Comparison of ENCODE assay signal across 8 mouse cellular contexts in genomic region chr7:99355731-99356131, GRCm38 (mm10). TPM values are rescaled to one million over a fixed set of nuclear protein-coding genes. Genes with fewer than 3 reads are reported as not detected.
DNase-seq lines count a peak whose midpoint lies in the region; ATAC-seq and TF ChIP-seq lines count a peak whose summit lies in the region.

No protein-coding gene starts in this region.

- WGBS in intestine, embryonic 14.5 days, result 6% methylated on average over 7 of the region's 7 CpGs
- 62% methylated on average over 7 of the region's 7 CpGs for WGBS in small intestine, adult 2 months

- ATAC-seq in intestine, embryonic 14.5 days (replicated peaks; ENCODE audit: low FRiP score, low TSS enrichment, low read depth), result no peak
- no peak for ATAC-seq in activated CD4-positive, CD25-positive, alpha-beta regulatory T cell, adult 4 months

- no peaks in the 10 kb centered on the region for H3K27me3 ChIP-seq in intestine, embryonic 14.5 days (replicated peaks; ENCODE audit: control insufficient read depth, insufficient read depth, low read length)
- no peaks in the 10 kb centered on the region for H3K27me3 ChIP-seq in small intestine, adult 2 months (ENCODE audit: control insufficient read depth, insufficient read depth, low read length)

- no peak for TF ChIP-seq POLR2A in small intestine, adult 2 months (IDR thresholded peaks at IDR 0.05; ENCODE audit: low read depth, low read length)

- H3K9me3 ChIP-seq in intestine, embryonic 14.5 days (ENCODE audit: control insufficient read depth, low read length), result no peaks in the 10 kb centered on the region

- DNase-seq in NIH3T3 (ENCODE audit: low read depth), result peak; percentile 92
- peak; percentile 84 for DNase-seq in embryo, embryonic 9.5 days (ENCODE audit: extremely low spot score)
- DNase-seq in gastrocnemius, postnatal 25 days, result peak; percentile 80
- peak; percentile 85 for DNase-seq in intestine, embryonic 14.5 days (ENCODE audit: low spot score)
- DNase-seq in left cerebral cortex, postnatal 10 days (ENCODE audit: extremely low spot score in 1 of 2, low spot score in 2 of 2), result peak; percentile 80 to 91
- peak; percentile 88 for DNase-seq in mesoderm, embryonic 11.5 days (ENCODE audit: low read depth, low spot score)

- peak overlapping the region; percentile 99 for H3K27ac ChIP-seq in intestine, embryonic 14.5 days (ENCODE audit: low read depth)
- peak overlapping the region; percentile 85 for H3K27ac ChIP-seq in small intestine, adult 2 months (ENCODE audit: insufficient read depth, low read depth, low read length)

- intact Hi-C loops in left cerebral cortex, postnatal 10 days (cut with DNase I), result no loop called here

- H3K9ac ChIP-seq in intestine, embryonic 14.5 days (ENCODE audit: low read length), result peak overlapping the region; percentile 46

- peak overlapping the region; percentile 51 for H3K4me2 ChIP-seq in intestine, embryonic 14.5 days (ENCODE audit: low read length)

- H3K36me3 ChIP-seq in intestine, embryonic 14.5 days (ENCODE audit: control insufficient read depth, insufficient read depth, low read length), result no peaks in the 10 kb centered on the region
- H3K36me3 ChIP-seq in small intestine, adult 2 months (ENCODE audit: control insufficient read depth, insufficient read depth, low read length), result no peaks in the 10 kb centered on the region

- peaks cover 52% of the 10 kb centered on the region for H3K4me1 ChIP-seq in intestine, embryonic 14.5 days (replicated peaks; ENCODE audit: control insufficient read depth, insufficient read depth, low read length)
- peaks cover 11% of the 10 kb centered on the region for H3K4me1 ChIP-seq in small intestine, adult 2 months (ENCODE audit: control insufficient read depth, insufficient read depth, insufficient read length, low read length)

- peak overlapping the region; percentile 15 for H3K4me3 ChIP-seq in intestine, embryonic 14.5 days (ENCODE audit: low read depth, low read length)
- H3K4me3 ChIP-seq in small intestine, adult 2 months (ENCODE audit: low read depth, low read length), result no peak overlapping the region

- TF ChIP-seq CTCF in small intestine, adult 2 months (IDR thresholded peaks at IDR 0.05; ENCODE audit: extremely low read depth, insufficient read length, insufficient replicate concordance, low read depth, low read length), result no peak

RNA-seq across cellular contexts. Expression of gene Serpinh1, which starts 2.7 kb away (rescaled TPM):
- total RNA-seq in gastrocnemius, postnatal 25 days (2021), result 100 to 1,000 TPM; 123 to 166 TPM
- 417 and 502 TPM in 2 replicates for polyA plus RNA-seq in intestine, embryonic 14.5 days (2014; fragmentation: Nextera tagmentation; extraction: Ambion mirVana)
- 10 to 100 TPM; 46.7 to 49.4 TPM for total RNA-seq in left cerebral cortex, postnatal 10 days (2021)
- 87.6 and 89.7 TPM in 2 replicates for polyA plus RNA-seq in small intestine, adult 2 months (2012; rRNA removed)
- polyA plus RNA-seq in activated CD4-positive, CD25-positive, alpha-beta regulatory T cell, adult 4 months (2017; shearing (Covaris generic)), result not detected

RNA-seq across cellular contexts. Expression of gene Gdpd5, which starts 25.5 kb away (rescaled TPM):
- total RNA-seq in gastrocnemius, postnatal 25 days (2021), result 1 to 10 TPM; 2.6 to 3.0 TPM
- 18.6 and 23.4 TPM in 2 replicates for polyA plus RNA-seq in intestine, embryonic 14.5 days (2014; fragmentation: Nextera tagmentation; extraction: Ambion mirVana)
- total RNA-seq in left cerebral cortex, postnatal 10 days (2021), result 10 to 100 TPM; 34.2 to 35.5 TPM
- polyA plus RNA-seq in small intestine, adult 2 months (2012; rRNA removed), result 16.0 and 16.6 TPM in 2 replicates
- 10 to 100 TPM in 1 of 2 experiments, 1 to 10 TPM in 1; 9.7 to 14.7 TPM for polyA plus RNA-seq in activated CD4-positive, CD25-positive, alpha-beta regulatory T cell, adult 4 months (2017; shearing (Covaris generic))

Comparison
In these comparisons a context has a peak if more than half of its experiments do, and no peak if none do; other contexts are left out.
1. RNA of gene Serpinh1, which starts 2.7 kb away (polyA plus RNA-seq): 417 to 502 TPM in intestine, embryonic 14.5 days and 87.6 to 89.7 TPM in small intestine, adult 2 months; not detected in activated CD4-positive, CD25-positive, alpha-beta regulatory T cell, adult 4 months; every median in the first group is over 10 times any median in the second.
2. Peak in every context shown above with its lines, with median percentiles within 50 percentile points of each other: DNase-seq.